Mouse (Mus musculus): ENCODE data around the gene Abcc4.

Abcc4 gene

DNA sequence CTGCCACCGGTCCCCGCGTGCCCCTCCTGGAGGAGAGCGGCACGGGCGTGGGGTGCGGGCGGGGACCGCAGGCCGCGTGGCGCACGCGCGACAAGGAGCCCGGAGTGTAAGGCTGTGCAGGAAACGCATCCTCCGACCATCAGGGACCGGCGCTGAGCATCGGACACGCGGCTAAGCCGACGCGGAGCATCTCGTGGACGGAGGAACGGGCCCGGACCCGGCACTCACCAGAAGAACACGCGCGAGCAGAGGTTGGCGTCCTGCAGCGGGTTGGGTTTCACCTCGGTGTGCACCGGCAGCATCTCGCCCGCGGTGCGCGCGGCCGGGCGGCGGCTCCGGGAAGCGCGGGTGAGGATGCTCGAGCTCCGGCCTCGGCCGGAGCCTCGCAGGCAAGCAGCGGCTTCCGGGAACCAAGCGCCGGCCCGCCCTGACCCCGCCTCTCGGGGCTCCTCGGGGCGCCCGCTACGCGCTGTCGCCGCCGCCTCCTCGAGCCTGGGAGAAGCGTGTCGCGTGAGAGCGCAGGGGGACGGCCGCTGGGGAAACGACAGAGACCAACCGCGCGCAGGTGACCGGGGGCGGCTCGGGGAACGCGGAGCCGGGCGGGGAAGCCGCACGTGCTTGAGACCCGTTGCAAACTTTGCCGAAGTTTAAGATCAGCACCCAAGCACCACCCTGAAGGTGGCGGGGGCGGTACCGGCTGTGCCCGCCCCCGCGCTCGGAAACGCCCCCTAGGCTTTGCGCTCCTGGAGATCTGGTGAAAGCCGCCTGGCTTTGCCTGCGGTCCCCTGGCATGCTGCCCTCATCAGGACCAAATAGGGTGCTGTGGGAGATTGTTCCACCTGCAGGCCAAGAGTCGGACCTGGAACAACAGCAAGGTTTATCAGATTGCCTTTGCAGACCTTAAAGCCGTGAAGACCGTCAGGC, at the start of gene Abcc4:
Gene Abcc4, minus strand, starts transcription at position 412 of the 924 bp plus-strand sequence.
- peak; percentile 64 for DNase-seq (ENCODE audit: low read depth, low spot score)

- peak; percentile 24 for DNase-seq (ENCODE audit: low read depth, low spot score)
These were observed 45.3 kb upstream of the Abcc4 start for GRCm38 (mm10) chr14:118751193-118751753.

DNA sequence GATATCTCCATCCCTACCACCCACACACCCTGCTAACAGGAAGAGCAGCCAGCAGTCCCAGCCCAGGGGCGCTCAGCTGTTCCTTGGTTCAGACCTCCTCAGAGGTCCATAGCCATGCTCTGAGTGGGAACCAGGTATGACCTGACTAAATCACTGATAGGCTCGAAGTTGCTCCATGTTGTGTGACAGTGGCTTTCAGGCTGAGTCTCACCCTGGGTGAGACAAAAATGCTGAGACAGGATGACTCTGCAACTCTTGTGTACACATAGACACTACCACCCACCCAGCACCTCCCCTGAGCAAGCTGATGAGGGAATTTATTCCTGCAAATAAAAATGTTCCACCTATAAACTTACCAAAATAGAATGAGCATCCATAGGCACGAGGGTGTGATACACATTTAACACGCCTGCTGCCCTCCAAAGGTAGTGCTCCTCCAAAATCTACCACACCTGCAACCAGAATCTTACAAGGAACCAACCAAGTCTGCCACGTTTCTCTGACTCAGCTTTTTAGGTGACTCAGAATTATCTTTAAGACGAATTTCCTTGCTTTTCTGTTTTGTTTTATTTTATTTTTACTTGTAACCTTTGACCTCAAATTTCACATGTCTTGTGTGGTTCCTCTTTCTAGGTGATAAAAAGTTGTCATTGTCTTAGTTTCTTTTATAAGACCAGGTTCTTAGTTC, 44.6 kb upstream of the Abcc4 start:
- DNase-seq (ENCODE audit: low read depth, low spot score) = peak; percentile 93

DNA sequence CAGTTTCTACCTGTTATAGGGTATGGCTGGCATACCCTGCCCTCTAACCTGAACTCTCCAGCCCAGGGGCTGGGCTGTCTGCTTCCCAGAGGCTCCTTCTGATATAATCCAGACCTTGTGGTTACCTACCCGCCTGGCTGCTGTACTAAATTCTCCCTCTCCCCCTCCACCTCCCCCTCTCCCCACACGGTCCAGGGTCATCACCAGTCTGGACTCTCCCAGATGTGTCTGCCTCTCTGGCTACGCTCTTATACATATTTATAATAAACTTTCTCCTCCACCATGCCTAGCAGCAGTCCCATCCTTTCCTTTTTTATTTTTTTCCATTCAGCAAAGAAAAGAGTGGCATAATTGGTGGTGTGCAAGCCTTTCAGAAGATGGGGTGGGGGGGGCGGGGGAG, 43.7 kb upstream of the Abcc4 start:
- no peak for DNase-seq (ENCODE audit: low read depth, low spot score)

GRCm38 (mm10) chr14:118749068-118749467, 43.0 kb upstream of the Abcc4 start:
- no peak for DNase-seq (ENCODE audit: low read depth, low spot score)

- no peak for DNase-seq (ENCODE audit: low read depth, low spot score)
These were observed 36.8 kb upstream of the Abcc4 start for GRCm38 (mm10) chr14:118742862-118743261.

- DNase-seq (ENCODE audit: low read depth, low spot score) = no peak
These were observed 35.8 kb upstream of the Abcc4 start for GRCm38 (mm10) chr14:118741780-118742179.

- no peak for DNase-seq (ENCODE audit: low read depth, low spot score)
These were observed 31.4 kb upstream of the Abcc4 start for GRCm38 (mm10) chr14:118737251-118737888.

DNA sequence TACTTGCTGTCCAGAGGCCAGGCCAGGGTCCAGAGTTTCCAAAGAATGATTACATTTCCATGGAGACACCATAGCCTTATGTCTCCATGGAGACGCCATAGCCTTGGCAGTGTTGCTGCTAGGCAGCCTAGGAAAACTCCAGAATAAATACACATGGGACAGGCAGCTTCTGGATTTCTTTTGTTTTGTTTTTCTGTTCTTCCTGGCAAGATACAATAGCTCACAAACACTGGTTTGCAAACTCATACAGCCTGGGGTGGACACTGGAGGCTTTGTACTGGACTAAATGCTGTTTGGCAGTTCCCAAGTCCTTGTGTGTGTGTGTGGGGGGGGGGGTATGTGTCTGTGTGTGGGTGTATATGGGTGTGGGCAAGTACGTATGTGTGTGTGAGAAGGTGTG, 29.1 kb upstream of the Abcc4 start:
- DNase-seq (ENCODE audit: low read depth, low spot score) = no peak

DNA sequence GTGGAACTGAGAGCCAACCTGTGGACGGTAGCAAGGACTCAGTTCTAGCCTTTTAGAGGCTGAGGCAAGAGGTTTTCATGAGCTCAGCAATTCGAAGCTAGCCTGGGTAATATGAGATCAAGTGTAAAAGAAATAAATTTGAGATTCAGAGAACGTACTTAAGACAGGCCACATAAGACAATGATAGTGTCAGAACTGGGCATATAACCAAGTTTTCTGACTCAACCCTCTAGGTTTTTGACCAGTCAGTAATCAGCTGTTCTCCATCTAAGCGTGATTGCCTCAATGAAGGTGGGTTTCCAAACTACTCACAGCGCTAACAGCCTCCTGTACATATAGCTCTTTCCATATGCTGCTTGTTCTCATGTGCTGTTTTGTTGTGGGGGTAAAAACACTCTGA, 27.1 kb upstream of the Abcc4 start:
- DNase-seq (ENCODE audit: low read depth, low spot score) = no peak

DNA sequence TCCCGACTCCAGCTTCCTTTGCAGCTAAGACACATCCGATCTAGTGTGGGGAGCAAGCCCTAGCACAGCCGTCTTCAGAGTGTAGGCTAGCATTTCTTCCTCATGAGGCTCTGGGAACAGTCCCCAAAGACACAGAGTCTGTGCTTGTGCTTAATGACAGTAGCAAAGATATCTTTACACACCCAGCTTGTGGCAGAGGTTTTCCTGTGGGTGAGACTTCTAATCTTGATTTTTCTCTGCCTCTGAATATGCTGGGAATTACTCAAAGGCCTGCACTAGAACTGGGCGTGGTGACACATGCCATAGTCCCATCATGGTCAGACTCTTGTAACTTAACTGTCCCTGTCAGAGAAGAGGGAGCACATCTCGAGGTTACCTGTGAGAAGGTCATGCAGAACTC, 24.6 kb upstream of the Abcc4 start:
- no peak for DNase-seq (ENCODE audit: low read depth, low spot score)

DNA sequence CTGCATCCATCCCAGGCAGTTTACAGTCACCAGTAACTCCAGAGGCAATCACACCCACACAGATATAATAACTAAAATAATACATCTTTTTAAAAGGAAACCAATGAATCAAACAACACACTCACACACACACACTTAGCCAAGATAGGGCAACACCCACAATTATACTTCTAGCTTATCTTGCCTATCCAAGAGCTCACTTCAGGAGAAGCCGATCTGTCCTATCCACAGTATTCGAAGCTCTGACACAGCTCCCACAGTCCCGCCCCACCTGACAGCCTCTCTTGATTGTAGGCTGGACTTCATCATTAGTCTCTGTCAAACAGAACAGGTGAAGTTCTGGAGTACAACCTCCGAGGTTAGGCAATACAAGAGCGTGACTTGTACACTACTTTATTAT, 19.4 kb upstream of the Abcc4 start:
- no peak for DNase-seq (ENCODE audit: low read depth, low spot score)

GRCm38 (mm10) chr14:118723920-118724693, 18.1 kb upstream of the Abcc4 start:
- DNase-seq (ENCODE audit: low read depth, low spot score) = no peak

- no peak for DNase-seq (ENCODE audit: low read depth, low spot score)
These were observed 13.7 kb upstream of the Abcc4 start for GRCm38 (mm10) chr14:118719566-118720174.

DNA sequence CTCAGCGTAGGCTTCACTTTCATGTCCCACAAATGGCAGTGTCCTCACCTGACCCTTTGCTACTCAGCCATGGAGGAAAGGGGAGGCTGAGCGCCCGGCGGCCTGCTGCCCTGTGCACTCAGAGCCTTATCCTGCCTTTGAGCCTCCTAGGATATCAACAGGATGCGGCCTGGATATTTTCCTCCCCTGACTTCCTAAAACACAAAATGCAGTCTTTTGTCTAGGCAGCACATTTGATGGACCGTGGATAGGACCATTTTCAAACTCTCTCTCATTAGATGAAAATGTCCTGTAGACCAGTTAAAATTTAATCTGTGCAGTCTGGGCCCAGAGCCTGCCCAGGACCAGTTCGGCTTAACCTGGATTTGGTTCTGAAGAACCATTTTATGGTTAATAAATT, 12.6 kb upstream of the Abcc4 start:
- DNase-seq (ENCODE audit: low read depth, low spot score) = no peak

DNA sequence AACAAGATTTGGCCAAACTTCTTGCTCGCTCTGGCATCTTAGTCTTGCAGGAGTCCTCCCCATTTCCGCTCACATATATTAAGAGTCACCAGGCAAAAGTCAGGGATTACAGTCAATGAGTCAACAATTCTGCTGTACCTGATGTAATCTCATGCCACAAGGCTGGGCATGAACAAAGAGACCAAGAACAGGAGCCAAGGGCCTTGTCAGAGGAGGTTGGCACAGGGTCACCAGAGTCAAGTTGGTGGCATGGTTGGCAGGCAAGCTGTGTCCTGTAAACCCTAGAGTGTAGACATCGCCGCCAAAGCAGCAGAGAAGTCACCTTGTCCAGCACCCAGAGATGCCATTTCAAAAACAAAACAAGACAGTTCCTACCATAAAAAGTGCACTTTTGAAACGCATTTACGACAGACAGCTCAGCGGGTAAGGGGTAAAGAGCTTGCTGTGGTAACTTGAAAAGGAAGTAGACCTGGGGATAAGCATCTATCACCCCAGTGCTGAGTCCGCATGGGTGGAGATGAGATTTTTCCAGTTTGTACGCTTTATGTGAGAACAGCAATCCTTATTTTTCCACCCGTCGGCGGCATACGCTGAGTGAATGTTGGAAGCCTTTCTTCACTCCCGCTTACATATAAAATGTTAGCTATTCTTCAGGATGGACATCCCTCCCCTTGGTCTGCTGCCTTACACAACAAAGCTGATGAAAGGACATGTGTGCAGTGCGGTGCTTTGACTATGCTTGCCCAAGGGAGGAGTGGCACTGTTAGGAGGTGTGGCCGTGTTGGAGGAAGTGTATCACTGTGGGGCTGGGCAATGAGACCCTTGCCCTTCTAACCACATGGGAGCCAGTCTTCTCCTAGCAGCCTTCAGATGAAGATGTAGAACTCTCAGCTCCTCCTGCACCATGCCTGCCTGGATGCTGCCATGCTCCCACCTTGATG, 10.6 kb upstream of the Abcc4 start:
- DNase-seq (ENCODE audit: low read depth, low spot score) = no peak

- DNase-seq (ENCODE audit: low read depth, low spot score) = no peak
These were observed 8.7 kb upstream of the Abcc4 start for GRCm38 (mm10) chr14:118714720-118715119.

GRCm38 (mm10) chr14:118714320-118714719, 8.3 kb upstream of the Abcc4 start:
- DNase-seq (ENCODE audit: low read depth, low spot score) = no peak

DNA sequence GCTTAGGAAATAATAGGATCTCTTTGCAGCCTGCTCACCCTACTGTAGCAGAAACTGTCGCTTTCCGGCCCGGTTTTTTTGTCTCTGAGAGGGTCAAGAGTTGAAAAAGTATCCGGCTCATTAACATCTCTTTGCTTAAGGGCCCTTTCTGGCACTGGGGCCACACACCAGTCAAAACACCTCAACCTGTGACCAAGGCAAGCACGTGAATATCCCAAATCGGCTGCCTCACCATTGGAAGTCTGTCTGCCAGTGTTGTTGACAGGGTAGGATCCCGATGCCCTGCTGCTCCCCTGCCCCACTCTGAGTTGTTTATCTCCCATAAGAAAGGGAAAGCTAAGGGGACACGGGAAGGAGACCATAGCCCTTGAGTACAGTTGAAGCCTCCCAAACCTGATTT, 7.8 kb upstream of the Abcc4 start:
- no peak for DNase-seq (ENCODE audit: low read depth, low spot score)

DNA sequence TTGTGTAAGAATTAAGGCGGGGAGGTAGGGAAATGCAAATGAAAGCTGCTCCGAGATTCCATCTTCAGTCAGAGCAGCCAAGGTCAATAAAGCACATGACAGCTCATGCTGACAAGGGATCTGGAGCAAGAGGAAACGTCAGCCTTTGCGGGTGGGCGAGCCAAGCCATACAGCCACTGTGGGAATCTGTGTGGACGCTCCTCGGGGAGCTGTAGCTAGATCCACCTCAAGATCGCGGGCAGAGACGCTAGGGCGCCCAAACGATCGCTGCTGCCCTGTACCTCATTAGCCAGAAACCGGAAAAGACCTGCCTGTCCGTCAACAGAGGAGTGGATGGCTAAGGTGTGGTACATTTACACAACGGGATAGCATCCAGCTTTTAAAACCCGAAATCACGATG, 7.4 kb upstream of the Abcc4 start:
- no peak for DNase-seq (ENCODE audit: low read depth, low spot score)

Measured in c-Kit-negative CD71-positive TER-119-positive erythroid progenitor cells, embryonic 14.5 days (primary cell).